Mouse (Mus musculus): ENCODE data around the gene Dhrs4.

Dhrs4 gene

DNA sequence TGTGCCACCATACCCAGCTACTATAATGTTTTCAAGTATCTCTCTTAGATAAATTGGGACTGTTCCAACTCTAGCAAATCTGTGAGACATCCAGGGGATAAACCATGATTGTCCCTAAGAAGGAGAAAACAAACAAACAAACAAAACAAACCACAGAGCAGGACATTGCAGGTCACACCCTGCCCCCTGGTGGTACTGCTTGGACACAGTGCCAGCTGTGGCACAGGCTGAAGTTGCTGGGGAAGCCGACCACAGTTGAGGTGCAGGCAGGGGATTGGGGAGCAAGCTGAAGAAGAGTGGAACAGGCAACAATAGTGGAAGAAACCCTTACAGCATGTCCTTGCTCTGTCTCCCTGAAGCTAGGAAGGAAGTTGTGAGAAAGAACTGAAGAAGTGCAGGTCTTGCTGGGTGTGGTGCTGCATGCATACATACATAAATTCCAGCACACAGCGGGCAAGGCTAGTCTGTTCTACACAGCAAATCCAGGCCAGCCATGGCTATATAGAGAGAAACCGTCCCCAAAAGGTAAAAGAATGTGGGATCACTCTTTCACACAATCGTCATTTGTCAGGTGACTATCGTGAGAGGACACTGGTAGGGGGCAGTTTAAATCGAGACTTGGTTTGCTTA is 57.7 kb downstream of the Dhrs4 start:
- DNase-seq: peak in 1 of 2 experiments; percentile 46

Data from cerebellum, postnatal 36 days (tissue).